Mouse (Mus musculus): Measurements from ENCODE around the gene Hba-a2.

DNA sequence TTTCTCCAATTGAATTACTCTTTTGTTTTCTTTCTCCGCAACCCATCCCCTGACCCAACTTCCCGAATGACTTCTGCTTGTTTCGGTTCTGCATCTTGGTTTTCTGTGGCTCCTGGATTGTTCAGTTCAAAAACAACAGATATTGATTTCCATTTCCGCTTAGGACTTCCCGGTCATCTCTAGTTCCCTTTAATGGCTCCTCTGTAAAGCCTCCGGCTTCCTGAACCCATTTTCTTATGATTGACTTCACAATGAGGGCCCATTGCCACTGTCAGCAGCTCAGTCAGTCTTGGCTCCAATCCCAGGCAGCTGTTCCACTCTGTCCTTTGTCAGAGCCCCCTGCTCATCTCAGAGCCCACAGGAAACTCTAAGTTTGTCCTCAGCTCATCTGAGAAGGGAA, 34.8 kb downstream of the Hba-a2 start:
- no peak for TF ChIP-seq CTCF (conservative IDR thresholded peaks at IDR 0.05; ENCODE audit: low read length)
- no peak for TF ChIP-seq NANOG (IDR thresholded peaks at IDR 0.05; ENCODE audit: borderline replicate concordance, low read length)
